Mouse (Mus musculus): ENCODE results near the gene Dohh.

GRCm38 (mm10) chr10:81411471-81412400, 27.5 kb downstream of the Dohh start:
- TF ChIP-seq POLR2A (IDR thresholded peaks at IDR 0.05; ENCODE audit: borderline replicate concordance, extremely low read depth, insufficient read depth, insufficient read length, poor library complexity, severe bottlenecking): no peak
- TF ChIP-seq CTCF (IDR thresholded peaks at IDR 0.05; ENCODE audit: borderline replicate concordance, extremely low read depth, insufficient read depth, insufficient read length): no peak
